Mouse (Mus musculus) heart, adult 2 months (tissue): ENCODE data around the gene Spred2. TPM values are rescaled to one million over a fixed set of nuclear protein-coding genes. Genes with fewer than 3 reads are reported as not detected.

Source experiments
- DNase-seq, 2 experiments: peaks; one replicate each; pipeline ENCODE4 v3.0.0; 2021
- H3K27ac ChIP-seq: fragments of 200-600 bp; 2 replicates; pipeline ENCODE4 v1.8.1; 2022
- H3K27me3 ChIP-seq: fragments of 200-500 bp; 2 replicates; pipeline ENCODE4 v1.6.1; 2012; ENCODE audit warnings: mild to moderate bottlenecking, low read length, inconsistent platforms, mixed read lengths; ENCODE audit not compliant: control insufficient read depth, insufficient read depth
- H3K36me3 ChIP-seq: fragments of 200-500 bp; 2 replicates; pipeline ENCODE4 v1.6.1; 2012; ENCODE audit warnings: low read length, inconsistent platforms; ENCODE audit not compliant: control insufficient read depth, insufficient read depth
- H3K4me1 ChIP-seq: fragments of 200-500 bp; 2 replicates; pipeline ENCODE4 v1.6.1; 2011; ENCODE audit warnings: low read length; ENCODE audit not compliant: control insufficient read depth, insufficient read depth
- H3K4me3 ChIP-seq: fragments of 200-600 bp; 2 replicates; pipeline ENCODE4 v1.8.1; 2022
- H3K79me2 ChIP-seq: fragments of 200-500 bp; replicated peaks from 2 replicates; pipeline ENCODE4 v1.6.1; 2012; ENCODE audit warnings: mild to moderate bottlenecking, inconsistent platforms, low read length, moderate library complexity, mixed read lengths; ENCODE audit not compliant: control insufficient read depth, insufficient read depth
- H3K9ac ChIP-seq: fragments of 200-500 bp; 2 replicates; pipeline ENCODE4 v1.6.1; 2012; ENCODE audit warnings: low read depth, mild to moderate bottlenecking, control low read depth, inconsistent platforms, low read length, mixed read lengths
- CTCF ChIP-seq: fragments of 200-600 bp; IDR thresholded peaks from 2 replicates; pipeline ENCODE4 v1.8.1; 2022; ENCODE audit warnings: antibody characterized with exemption, mild to moderate bottlenecking, moderate library complexity
- EP300 ChIP-seq: fragments of 200-500 bp; IDR thresholded peaks from 2 replicates; pipeline ENCODE4 v1.6.1; 2011; ENCODE audit warnings: low read depth, low read length, control low read depth; ENCODE audit not compliant: insufficient read depth
- POLR2A ChIP-seq: fragments of 200-500 bp; IDR thresholded peaks from 2 replicates; pipeline ENCODE4 v1.6.1; 2011; ENCODE audit warnings: mild to moderate bottlenecking, low read depth, low read length, control low read depth; ENCODE audit not compliant: insufficient read depth
- WGBS: fragments of 180-500 bp; shearing (Covaris S2); methylation state at CpG from one replicate; pipeline ENCODE4 v1.1.7; 2018; 5-methylcytosine and 5-hydroxymethylcytosine counted together
- intact Hi-C: fragments of 180-260 bp; cut with DNase I; formaldehyde crosslinking; loops from one replicate; pipeline ENCODE4 v1.15.1; 2025
- polyA plus RNA-seq: library from polyadenylated mRNA; depleted of rRNA; stranded (reverse); fragments of >200 nt; gene quantifications from 2 replicates; pipeline ENCODE4 v1.2.3, GENCODE M21; 2012
- total RNA-seq, 2 experiments: library from RNA; stranded (reverse); gene quantifications; 2 replicates each; pipeline ENCODE4 v1.2.3; 2021

Spred2 gene
- total and polyA plus RNA-seq, 3 experiments = 18.5 to 22.1 (median 22.0) TPM

- Histone ChIP-seq H3K4me3 (no peak overlapping the region), H3K4me1 (peaks cover 34% of the 10 kb centered on the region), H3K79me2 (peaks cover 9% of the 10 kb centered on the region), H3K36me3 (peaks cover 10% of the 10 kb centered on the region), H3K27ac (no peak overlapping the region), H3K9ac (no peak overlapping the region), H3K27me3 (no peaks in the 10 kb centered on the region)
- no peak for DNase-seq
- WGBS = 39% methylated on average over 8 of the region's 8 CpGs
- intact Hi-C loops = no loop called here
- TF ChIP-seq POLR2A (no peak), CTCF (no peak), EP300 (no peak)
Observed at GRCm38 (mm10) chr11:19952963-19953362, 28.8 kb downstream of the Spred2 start.

- Histone ChIP-seq H3K27me3 (no peaks in the 10 kb centered on the region), H3K4me3 (no peak overlapping the region), H3K36me3 (peaks cover 8% of the 10 kb centered on the region), H3K27ac (no peak overlapping the region), H3K4me1 (peaks cover 28% of the 10 kb centered on the region), H3K79me2 (peaks cover 9% of the 10 kb centered on the region), H3K9ac (no peak overlapping the region)
- intact Hi-C loops = no loop called here
- TF ChIP-seq CTCF (no peak), POLR2A (no peak), EP300 (no peak)
- no peak for DNase-seq
- WGBS = 91% methylated on average over 7 of the region's 7 CpGs
Observed at GRCm38 (mm10) chr11:19953919-19954318, 29.7 kb downstream of the Spred2 start.

GRCm38 (mm10) chr11:19955069-19955468 lies 30.9 kb downstream of the Spred2 start:
- no peak for TF ChIP-seq EP300
- TF ChIP-seq CTCF = no peak
- no peak for TF ChIP-seq POLR2A
- DNase-seq = no peak
- WGBS = 49% methylated on average over 9 of the region's 9 CpGs
- Histone ChIP-seq H3K4me3 (no peak overlapping the region), H3K27ac (peak overlapping the region; percentile 33; the same call in 1 of the 2 replicates), H3K36me3 (peaks cover 8% of the 10 kb centered on the region; the same call in 1 of the 2 replicates), H3K4me1 (peaks cover 21% of the 10 kb centered on the region), H3K9ac (no peak overlapping the region), H3K79me2 (peaks cover 9% of the 10 kb centered on the region), H3K27me3 (no peaks in the 10 kb centered on the region)
- intact Hi-C loops = no loop called here

GRCm38 (mm10) chr11:19955701-19956100 lies 31.5 kb downstream of the Spred2 start:
- H3K79me2 ChIP-seq = peaks cover 9% of the 10 kb centered on the region
- no peak for DNase-seq
- 65% methylated on average over 6 of the region's 6 CpGs for WGBS
- H3K36me3 ChIP-seq = peaks cover 8% of the 10 kb centered on the region; the same call in 1 of the 2 replicates
- H3K27me3 ChIP-seq = no peaks in the 10 kb centered on the region
- TF ChIP-seq EP300 (no peak), POLR2A (no peak), CTCF (no peak)
- peaks cover 20% of the 10 kb centered on the region for H3K4me1 ChIP-seq
- intact Hi-C loops = no loop called here
- no peak overlapping the region for H3K4me3 ChIP-seq
- H3K9ac ChIP-seq = no peak overlapping the region
- peak overlapping the region; percentile 33 for H3K27ac ChIP-seq

- peaks cover 11% of the 10 kb centered on the region for H3K79me2 ChIP-seq
- TF ChIP-seq POLR2A (no peak), CTCF (no peak), EP300 (no peak)
- DNase-seq = no peak
- H3K4me3 ChIP-seq = no peak overlapping the region
- 90% methylated on average over 3 of the region's 3 CpGs for WGBS
- H3K4me1 ChIP-seq = peaks cover 28% of the 10 kb centered on the region
- intact Hi-C loops = no loop called here
- peaks cover 8% of the 10 kb centered on the region; the same call in 1 of the 2 replicates for H3K36me3 ChIP-seq
- no peak overlapping the region for H3K27ac ChIP-seq
- H3K9ac ChIP-seq = no peak overlapping the region
- no peaks in the 10 kb centered on the region for H3K27me3 ChIP-seq
Observed at GRCm38 (mm10) chr11:19959006-19959405, 34.8 kb downstream of the Spred2 start.

GRCm38 (mm10) chr11:19959897-19960296 lies 35.7 kb downstream of the Spred2 start:
- intact Hi-C loops = no loop called here

More at GRCm38 (mm10) chr11:19959897-19960296, 35.7 kb downstream of the Spred2 start:
- no peak for DNase-seq
- no peak for TF ChIP-seq CTCF
- TF ChIP-seq EP300 = no peak
- TF ChIP-seq POLR2A = no peak
- H3K27ac ChIP-seq = no peak overlapping the region
- peaks cover 10% of the 10 kb centered on the region for H3K79me2 ChIP-seq
- peaks cover 8% of the 10 kb centered on the region; the same call in 1 of the 2 replicates for H3K36me3 ChIP-seq
- no peaks in the 10 kb centered on the region for H3K27me3 ChIP-seq
- no peak overlapping the region for H3K9ac ChIP-seq
- H3K4me1 ChIP-seq = peaks cover 29% of the 10 kb centered on the region
- H3K4me3 ChIP-seq = no peak overlapping the region
- WGBS = 79% methylated on average over 5 of the region's 5 CpGs
